Mouse (Mus musculus) spleen, embryonic (tissue): ENCODE results near the gene Cbfb.

ENCODE experiments used
- CTCF ChIA-PET: fragments of 350-600 bp; sonication (Branson Sonifier 250); formaldehyde crosslinking; loops from one replicate; lab custom pipeline; 2022; lab: Charles Lee

Gene Cbfb

DNA sequence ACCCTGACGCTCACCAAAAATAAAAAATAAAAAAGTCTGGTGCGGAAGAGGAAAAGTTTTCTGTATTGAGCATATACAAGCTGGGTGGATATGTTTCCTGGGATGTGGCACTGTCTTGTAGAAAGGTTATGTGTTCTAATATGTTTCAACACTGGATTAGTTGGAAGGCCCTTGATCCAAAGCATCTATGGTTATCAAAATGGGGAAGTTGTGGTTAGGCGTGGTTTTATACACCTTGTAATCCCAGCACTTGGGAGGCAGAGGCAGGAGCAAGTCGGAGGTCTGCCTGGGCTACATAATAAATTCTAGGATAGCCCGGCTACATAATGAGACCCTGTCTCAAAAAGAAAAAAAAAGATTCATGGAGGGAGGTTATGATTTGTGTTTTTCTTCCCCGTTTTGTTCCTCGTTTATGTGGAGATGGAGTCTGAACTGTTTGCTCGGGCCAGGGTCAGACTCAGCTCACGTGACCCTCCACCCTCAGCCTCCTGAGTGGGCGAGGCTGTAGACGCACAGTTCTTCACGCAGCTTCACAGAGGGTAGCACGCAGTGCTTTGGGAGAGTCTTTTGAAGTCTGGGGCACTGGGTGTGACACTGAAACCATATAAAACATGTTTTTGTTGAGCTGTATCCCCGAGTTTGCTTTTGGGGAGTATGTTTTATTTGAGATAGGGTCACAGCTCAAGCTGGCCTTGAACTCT lies 67.1 kb downstream of the Cbfb start:
- CTCF ChIA-PET: interaction anchor here (0.6 to 0.7 kb wide), 2 partner anchors 13 to 29 kb away, joined by 4 read pairs; no protein-coding TSS in a partner anchor

GRCm38 (mm10) chr8:105241016-105241415 lies 70.5 kb downstream of the Cbfb start:
- CTCF ChIA-PET: interaction anchor here (1.1 kb wide), 1 partner anchor 19 kb away, joined by 3 read pairs; no protein-coding TSS in a partner anchor

- CTCF ChIA-PET: no interaction called here
Observed at GRCm38 (mm10) chr8:105251954-105252353, 81.5 kb downstream of the Cbfb start.

DNA sequence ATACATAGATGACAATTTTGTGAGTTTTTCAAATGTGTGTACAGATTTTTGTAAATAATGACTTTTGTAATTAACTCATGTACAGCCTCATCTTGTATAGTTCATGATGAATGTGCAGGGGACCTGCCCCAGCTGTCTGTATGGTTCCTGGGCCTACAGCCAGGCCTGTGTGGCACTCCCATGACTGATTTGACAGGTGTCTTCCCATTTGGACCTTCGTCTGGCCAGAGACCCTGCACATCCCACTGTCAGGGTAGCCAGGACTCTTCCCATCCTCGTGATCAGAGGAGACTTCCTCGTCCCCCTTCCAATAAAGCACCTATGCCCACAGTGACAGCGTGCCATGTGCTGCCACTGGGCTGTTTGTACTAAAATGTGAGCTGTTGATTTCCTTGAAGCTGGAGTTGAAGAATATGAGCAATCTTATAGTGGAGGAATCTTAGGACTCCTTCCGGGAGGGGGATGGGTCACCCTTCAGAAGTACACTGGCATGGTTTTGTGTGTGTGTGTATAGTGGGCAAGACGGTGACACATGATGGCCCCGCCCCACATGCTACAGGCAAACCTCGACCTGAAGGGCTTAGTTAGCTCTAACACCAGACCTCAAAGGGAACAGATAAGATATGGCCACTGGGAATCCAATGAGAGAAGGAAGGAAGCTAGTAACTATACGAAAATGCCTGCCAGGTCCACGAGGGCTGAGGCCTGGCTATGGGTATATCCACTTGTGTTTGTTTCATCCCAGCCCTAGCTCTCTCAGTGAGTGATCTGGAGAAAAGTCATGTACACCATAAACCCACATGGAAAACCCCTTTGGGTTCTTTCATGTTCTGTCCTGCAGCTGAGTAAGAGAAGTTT lies 82.4 kb downstream of the Cbfb start:
- CTCF ChIA-PET: interaction anchor here (1.1 kb wide), 1 partner anchor 27 kb away, joined by 4 read pairs; no protein-coding TSS in a partner anchor

GRCm38 (mm10) chr8:105253766-105254151 lies 83.3 kb downstream of the Cbfb start:
- CTCF ChIA-PET: interaction anchor here (0.6 to 1.1 kb wide), 2 partner anchors 9 to 26 kb away, joined by 3 to 4 read pairs; no protein-coding TSS in a partner anchor

DNA sequence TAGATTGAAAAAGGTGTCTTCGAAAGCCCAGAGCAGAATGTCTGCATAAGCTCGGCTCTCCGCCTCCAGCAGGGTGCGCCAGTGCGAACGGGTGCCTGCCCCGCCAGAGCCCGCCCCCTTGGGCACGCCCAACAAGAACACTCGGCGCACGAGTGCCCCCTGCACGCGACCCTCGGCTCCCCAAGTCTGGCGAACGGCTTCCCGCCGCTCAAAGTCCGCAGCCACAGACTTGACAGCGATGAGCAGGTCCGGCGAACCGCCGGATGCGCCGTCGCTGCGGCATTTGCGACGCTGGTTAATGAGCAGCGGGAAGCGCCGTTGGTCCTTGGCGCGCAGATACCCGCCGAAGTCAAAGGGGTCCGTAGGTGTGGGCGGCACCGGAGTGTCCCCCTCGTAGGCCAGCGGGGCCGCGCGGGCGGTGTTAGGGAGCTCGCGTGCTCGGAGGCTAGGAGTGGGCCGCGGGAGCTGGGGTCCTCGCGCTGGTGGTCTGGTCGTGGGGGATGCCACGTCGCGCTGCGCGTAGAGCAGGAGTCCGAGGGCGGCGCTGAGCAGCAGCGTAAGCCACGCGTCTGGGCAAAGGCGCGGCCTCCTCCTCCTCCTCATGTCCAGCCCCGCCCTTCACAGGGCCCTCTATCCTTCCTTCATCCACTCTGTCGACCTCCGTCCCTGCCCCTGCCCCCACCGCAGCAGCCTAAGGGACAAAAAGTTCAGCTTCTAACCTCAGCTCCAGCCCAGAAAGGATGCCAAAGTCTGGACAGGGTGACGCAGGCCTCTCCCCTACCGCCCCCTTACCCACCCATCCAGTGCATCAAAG lies 83.9 kb downstream of the Cbfb start:
- CTCF ChIA-PET: interaction anchor here (0.6 to 1.9 kb wide), 4 partner anchors 9 to 28 kb away, joined by 3 to 5 read pairs (median 4); no protein-coding TSS in a partner anchor

- CTCF ChIA-PET: interaction anchor here (1.1 to 1.9 kb wide), 2 partner anchors 13 to 28 kb away, joined by 3 to 5 read pairs; no protein-coding TSS in a partner anchor
Observed at GRCm38 (mm10) chr8:105254966-105255350, 84.5 kb downstream of the Cbfb start, which contains the start of gene B3gnt9. Gene B3gnt9, minus strand, starts transcription at chr8:105255153.

DNA sequence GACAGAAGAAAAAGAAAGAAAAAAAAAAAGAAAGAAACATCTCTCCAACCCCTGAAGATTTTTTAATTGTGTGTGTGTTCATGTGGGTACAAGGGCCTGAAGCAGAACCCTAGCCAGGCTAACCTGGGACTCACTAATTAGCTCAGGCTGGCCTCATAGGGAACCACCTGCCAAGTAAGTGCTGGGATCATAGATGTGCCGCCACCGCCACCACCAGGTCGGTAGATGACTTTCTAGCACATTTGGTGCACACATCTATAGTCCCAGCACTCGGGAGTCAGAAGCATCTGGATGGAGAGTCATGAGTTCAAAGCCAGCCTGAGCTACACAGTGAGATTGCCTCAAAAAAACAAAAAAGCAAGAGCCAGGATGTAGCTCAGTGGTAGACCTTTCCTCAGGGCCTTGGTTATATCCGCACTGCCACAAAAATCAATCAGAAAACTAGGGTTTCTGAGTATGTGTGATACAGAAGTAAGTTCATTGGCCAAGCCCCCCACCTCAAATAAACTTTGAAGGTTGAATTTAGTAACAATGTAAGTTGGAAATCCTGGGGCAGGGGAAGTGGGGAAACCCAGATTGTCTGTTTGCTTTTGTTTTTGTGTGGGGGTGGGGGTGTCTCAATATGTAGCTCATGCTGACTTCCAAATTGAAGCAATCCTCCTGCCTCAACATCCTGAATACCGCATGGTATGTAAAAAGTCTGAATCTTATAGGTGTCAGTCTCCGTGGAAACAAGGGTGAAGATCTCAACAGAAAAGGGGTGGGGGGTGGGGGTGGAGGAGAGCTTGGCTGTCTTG lies 87.0 kb downstream of the Cbfb start:
- CTCF ChIA-PET: interaction anchor here (2.0 kb wide), 1 partner anchor 21 kb away, joined by 7 read pairs; no protein-coding TSS in a partner anchor

GRCm38 (mm10) chr8:105258911-105259720 lies 88.6 kb downstream of the Cbfb start:
- CTCF ChIA-PET: interaction anchor here (0.6 to 2.0 kb wide), 4 partner anchors 20 to 116 kb away, joined by 3 to 7 read pairs (median 4); no protein-coding TSS in a partner anchor

DNA sequence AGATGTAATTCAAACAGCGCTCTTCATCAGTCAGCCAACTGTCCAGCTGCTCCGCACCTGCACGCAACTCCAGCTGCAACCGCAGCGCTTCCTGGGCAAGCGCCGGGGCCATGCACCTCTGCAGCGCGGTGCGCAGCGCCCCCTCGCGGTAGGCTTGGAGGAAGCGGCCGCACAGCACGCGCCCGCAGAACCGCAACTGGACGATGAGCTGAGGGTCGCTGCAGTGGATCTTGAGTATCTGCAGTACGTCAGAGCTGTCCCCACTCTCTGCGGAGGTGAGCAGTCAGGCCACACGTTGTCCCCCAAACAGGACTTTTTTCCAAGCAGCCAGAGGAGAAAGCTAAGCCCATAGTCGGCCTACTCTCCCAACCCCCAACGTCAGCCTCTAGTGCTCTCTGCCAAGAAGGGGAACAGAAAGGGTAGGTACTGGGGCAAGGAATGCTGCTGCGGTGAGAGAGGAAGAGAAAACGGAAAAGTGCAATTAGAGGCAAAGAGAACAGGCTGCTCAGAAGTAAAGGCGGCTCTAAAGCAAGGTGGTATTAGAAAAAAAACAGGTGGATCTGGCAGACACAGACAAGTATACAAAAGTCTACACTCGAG lies 89.3 kb downstream of the Cbfb start:
- CTCF ChIA-PET: interaction anchor here (0.6 to 1.2 kb wide), 4 partner anchors 19 to 117 kb away, joined by 3 to 4 read pairs (median 3); no protein-coding TSS in a partner anchor

DNA sequence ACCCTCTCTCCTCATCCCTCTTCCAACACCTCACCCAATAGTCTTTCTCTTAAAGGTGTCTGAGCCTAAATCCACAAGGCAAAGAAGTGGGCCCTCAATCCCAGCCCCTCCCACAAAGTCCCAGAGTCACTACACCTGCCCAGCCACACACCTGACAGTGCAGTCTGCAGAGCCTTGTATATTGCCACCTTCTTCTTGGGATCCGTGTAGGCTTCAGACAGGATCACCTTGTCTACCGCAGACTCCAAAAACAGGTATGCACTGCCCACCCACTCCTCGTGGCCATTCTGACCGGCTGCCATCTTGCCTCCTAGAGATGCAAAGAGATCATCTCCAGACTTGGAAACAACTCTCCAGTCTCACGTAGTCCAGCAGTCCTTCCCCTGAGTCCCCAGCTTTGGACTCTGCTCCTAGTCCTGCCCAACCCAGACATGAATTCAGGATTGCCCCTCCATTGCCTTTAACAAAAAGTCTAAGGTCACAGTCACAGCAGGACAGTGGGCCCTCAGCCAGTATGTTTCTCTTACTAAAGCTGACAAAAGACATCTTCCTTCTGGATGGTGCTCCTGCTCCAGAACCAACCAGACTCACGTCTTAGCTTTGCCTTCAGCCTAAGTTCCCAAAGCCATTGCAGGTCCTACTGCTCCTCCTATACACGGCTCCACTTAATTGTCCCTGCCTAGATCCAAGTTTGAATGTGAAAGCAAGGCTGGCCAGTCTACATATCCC lies 90.1 kb downstream of the Cbfb start:
- CTCF ChIA-PET: interaction anchor here (0.6 to 1.2 kb wide), 3 partner anchors 19 to 1132 kb away, joined by 3 read pairs; no protein-coding TSS in a partner anchor

GRCm38 (mm10) chr8:105261326-105261980 lies 91.0 kb downstream of the Cbfb start:
- CTCF ChIA-PET: interaction anchor here (0.6 kb wide), 3 partner anchors 28 to 1131 kb away, joined by 3 read pairs; no protein-coding TSS in a partner anchor

DNA sequence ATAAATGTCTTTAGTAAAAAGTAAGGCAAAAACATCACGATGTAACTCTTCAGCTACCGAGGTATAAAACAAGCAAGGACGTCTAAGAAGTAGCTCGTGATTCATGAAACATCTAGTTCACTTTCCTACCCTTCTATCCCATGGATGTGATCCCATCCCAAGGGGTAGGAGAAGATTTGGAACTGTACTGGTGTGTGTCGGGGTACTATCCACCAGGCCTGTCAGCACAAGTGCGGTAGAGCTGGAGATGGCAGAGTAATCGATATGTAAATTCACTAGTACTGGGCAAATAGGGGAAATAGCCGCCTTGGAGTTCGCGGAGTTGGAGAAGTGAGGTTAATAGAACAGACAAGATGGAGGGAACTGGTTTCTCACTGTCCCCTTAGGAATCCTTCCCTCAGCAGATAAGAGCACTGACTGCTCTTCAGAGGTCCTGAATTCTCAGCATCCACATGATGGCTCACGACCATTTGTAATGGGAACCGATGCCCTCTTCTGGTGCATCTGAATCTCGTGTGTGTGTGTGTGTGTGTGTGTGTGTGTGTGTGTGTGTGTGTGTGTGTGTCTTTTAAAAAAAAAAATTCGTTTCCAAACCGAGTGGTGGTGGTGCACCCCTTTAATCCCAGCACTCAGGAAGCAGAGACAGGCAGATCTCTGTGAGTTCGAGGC lies 92.9 kb downstream of the Cbfb start:
- CTCF ChIA-PET: interaction anchor here (0.7 kb wide), 1 partner anchor 9 kb away, joined by 3 read pairs; no protein-coding TSS in a partner anchor

- CTCF ChIA-PET: no interaction called here
Observed at GRCm38 (mm10) chr8:105264024-105264982, 93.8 kb downstream of the Cbfb start, which contains the start of the genes Tradd and Fbxl8. Gene Tradd, minus strand, starts transcription at chr8:105264609. Gene Fbxl8, plus strand, starts transcription at chr8:105264648.

GRCm38 (mm10) chr8:105265128-105265527 lies 94.7 kb downstream of the Cbfb start:
- CTCF ChIA-PET: no interaction called here
